Mouse (Mus musculus) lung, postnatal 0 days (tissue): ENCODE data around the gene Mpnd. TPM values are rescaled to one million over a fixed set of nuclear protein-coding genes. Genes with fewer than 3 reads are reported as not detected.

Source experiments
- ATAC-seq: fragments of 200-750 bp; cut with Nextera tagmentation; 2 replicates; pipeline ENCODE4 v1.8.0; 2017; ENCODE audit warnings: moderate library complexity
- DNase-seq: peaks from one replicate; pipeline ENCODE4 v3.0.0-alpha.2; 2016; ENCODE audit warnings: low spot score
- H3K27ac ChIP-seq: fragments of 300-500 bp; sonication (generic); 2 replicates; pipeline ENCODE4 v1.5.1; 2014; ENCODE audit warnings: antibody characterized with exemption, mild to moderate bottlenecking, low read length, mixed read lengths
- H3K27me3 ChIP-seq: fragments of 300-500 bp; sonication (generic); replicated peaks from 2 replicates; pipeline ENCODE4 v1.6.1; 2014; ENCODE audit warnings: low read length, mixed read lengths; ENCODE audit not compliant: insufficient read depth
- H3K36me3 ChIP-seq: fragments of 300-500 bp; sonication (generic); 2 replicates; pipeline ENCODE4 v1.6.1; 2014; ENCODE audit warnings: low read length, mixed read lengths; ENCODE audit not compliant: insufficient read depth
- H3K4me1 ChIP-seq: fragments of 300-500 bp; sonication (generic); 2 replicates; pipeline ENCODE4 v1.6.1; 2014; ENCODE audit warnings: antibody characterized with exemption, low read depth, low read length, mixed read lengths; ENCODE audit not compliant: insufficient read depth
- H3K4me2 ChIP-seq: fragments of 300-500 bp; sonication (generic); replicated peaks from 2 replicates; pipeline ENCODE4 v1.6.1; 2014; ENCODE audit warnings: low read depth, mild to moderate bottlenecking, low read length, moderate library complexity, mixed read lengths
- H3K4me3 ChIP-seq: fragments of 300-500 bp; sonication (generic); 2 replicates; pipeline ENCODE4 v1.5.1; 2014; ENCODE audit warnings: low read depth, low read length
- H3K9ac ChIP-seq: fragments of 300-500 bp; sonication (generic); replicated peaks from 2 replicates; pipeline ENCODE4 v1.6.1; 2014; ENCODE audit warnings: low read depth, mild to moderate bottlenecking
- H3K9me3 ChIP-seq: fragments of 300-500 bp; sonication (generic); 2 replicates; pipeline ENCODE4 v1.6.1; 2016; ENCODE audit warnings: low read length, mixed read lengths
- CTCF ChIP-seq: IDR thresholded peaks from 2 replicates; pipeline ENCODE4 v1.5.1; 2016; ENCODE audit warnings: antibody characterized with exemption, mild to moderate bottlenecking
- EP300 ChIP-seq: IDR thresholded peaks from 2 replicates; pipeline ENCODE4 v1.6.1; 2016; ENCODE audit warnings: antibody characterized with exemption, mild to moderate bottlenecking, control low read depth
- WGBS: fragments of 180-500 bp; shearing (Covaris S2); extraction: QIAGEN DNeasy Blood & Tissue Kit; methylation state at CpG from one replicate; pipeline ENCODE4 v1.1.7; 2014; 5-methylcytosine and 5-hydroxymethylcytosine counted together
- polyA plus RNA-seq: library from polyadenylated mRNA; unstranded; fragments of >200 nt; fragmentation: Nextera tagmentation; extraction: Ambion mirVana; gene quantifications from 2 replicates; pipeline ENCODE4 v1.2.1, GENCODE M21; 2015

Gene Mpnd
- polyA plus RNA-seq, 1 experiment from 2014 or later = 38.5 TPM

DNA sequence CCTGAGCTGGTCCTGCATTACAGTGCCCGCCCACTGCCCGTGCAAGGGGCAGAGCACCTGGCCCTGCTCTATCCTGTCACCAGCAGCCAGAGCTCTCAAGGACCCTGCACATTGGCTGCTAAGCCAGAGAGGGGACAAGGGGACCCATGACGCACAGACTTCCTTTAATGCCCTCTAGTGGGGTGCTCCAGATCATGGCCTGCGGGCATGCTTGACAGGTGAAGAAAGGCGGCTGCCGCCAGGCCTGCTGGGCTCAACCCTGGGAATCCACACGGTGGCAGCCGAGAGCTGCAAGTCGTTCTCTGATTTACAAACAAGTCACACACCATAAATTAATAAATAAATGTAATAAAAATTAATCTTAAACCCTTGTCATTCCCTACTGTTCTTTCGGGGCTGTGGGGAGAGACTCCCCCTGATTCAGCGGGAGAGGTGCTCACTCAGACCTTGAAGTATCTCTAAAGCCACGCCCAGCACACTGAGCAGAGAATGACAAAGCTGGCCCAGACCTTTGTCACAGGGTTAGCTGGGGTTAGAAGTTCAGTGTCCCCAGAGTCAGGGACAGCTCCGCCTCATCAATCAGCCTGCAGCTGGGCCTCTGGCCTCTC, 29.2 kb upstream of the Mpnd start:
- peak; percentile 86 for TF ChIP-seq CTCF
- TF ChIP-seq EP300 = no peak
- Histone ChIP-seq H3K27ac (no peak overlapping the region), H3K4me1 (no peaks in the 10 kb centered on the region), H3K9ac (no peak overlapping the region), H3K36me3 (no peaks in the 10 kb centered on the region), H3K4me3 (no peak overlapping the region), H3K27me3 (no peaks in the 10 kb centered on the region), H3K9me3 (no peaks in the 10 kb centered on the region), H3K4me2 (no peak overlapping the region; the same call in 1 of the 2 replicates)
- peak; percentile 90 for ATAC-seq
- 14% methylated on average over 13 of the region's 13 CpGs for WGBS
- peak; percentile 86 for DNase-seq

DNA sequence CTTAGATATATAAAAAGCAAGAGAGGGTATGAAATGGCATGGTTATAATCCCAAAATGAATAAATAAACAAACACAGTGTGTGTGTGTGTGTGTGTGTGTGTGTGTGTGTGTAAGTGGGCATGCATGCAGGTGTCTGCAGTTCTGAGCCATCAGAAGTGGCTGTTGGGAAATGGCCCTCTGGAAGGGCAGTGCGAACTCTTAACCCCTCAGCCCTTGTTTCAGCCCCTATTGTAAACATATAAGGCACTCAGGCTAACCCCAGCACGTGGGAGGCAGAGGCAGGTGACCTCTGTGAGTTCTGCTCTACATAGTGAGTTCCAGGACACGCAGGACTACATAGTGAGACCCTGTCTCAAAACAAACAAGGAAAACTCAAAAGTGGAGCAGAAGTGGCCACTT, 28.2 kb upstream of the Mpnd start:
- Histone ChIP-seq H3K9me3 (no peaks in the 10 kb centered on the region), H3K4me2 (no peak overlapping the region), H3K4me1 (no peaks in the 10 kb centered on the region), H3K27ac (no peak overlapping the region), H3K36me3 (no peaks in the 10 kb centered on the region), H3K9ac (no peak overlapping the region), H3K4me3 (no peak overlapping the region), H3K27me3 (no peaks in the 10 kb centered on the region)
- TF ChIP-seq EP300 (no peak), CTCF (no peak)
- WGBS = 25% methylated on average over 3 of the region's 3 CpGs
- ATAC-seq (peak; percentile 18), DNase-seq (no peak)

DNA sequence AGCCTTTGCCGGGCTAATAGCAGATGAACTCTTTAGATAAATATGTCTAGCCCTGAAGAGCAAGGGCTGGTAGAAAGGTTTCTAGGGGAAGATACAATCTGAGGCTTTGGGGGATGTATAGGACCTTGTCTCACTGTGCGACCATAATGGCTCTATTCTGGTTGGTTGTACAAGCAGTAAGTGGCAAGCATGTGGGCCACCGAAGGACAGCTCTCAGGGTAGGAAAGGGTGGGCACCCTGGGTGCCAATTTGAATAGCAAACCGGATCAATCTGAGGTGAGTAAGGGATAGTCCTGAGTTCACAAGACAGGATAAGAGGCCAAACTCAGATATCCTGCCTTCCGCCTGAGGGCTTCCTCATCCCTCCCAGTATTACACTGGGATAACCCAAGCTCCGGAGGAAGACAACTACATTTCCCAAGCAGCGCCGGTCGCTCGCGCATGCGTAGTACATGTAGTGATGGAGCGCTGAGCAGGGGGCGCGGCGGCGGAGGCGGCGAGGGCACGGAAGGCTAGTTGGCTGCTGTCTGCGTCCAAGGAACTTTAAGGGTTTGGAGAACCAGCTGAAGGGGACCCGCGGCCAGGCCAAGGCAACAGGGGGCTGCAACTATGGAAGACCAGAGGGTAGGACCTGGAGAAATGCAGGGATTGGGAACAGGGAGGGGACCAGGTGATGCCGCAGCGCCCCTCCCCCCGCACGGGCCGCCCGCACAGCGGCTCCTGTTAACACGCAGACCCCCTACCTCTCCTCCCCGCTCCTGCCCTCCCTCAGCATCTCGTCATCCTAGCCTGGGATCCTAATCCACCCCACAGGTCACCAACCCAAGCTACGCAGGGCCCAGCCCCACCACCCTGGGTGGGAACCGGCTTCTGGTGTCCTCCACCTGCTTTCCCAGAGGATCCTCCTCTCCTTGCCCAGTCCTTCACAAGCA, 19.2 kb upstream of the Mpnd start, which contains the start of gene Fsd1:
Gene Fsd1, plus strand, starts transcription at position 480 of the 932 bp plus-strand sequence.
- Histone ChIP-seq H3K4me2 (no peak within 1 kb of the TSS), H3K4me1 (no peaks in the 10 kb centered on the region), H3K27ac (no peak within 1 kb of the TSS), H3K9ac (no peak within 1 kb of the TSS), H3K4me3 (no peak within 1 kb of the TSS), H3K9me3 (no peaks in the 10 kb centered on the region), H3K36me3 (no peaks in the 10 kb centered on the region), H3K27me3 (no peaks in the 10 kb centered on the region)
- peak; percentile 29 for DNase-seq
- WGBS = 14% methylated on average over 27 of the region's 35 CpGs
- TF ChIP-seq EP300 (no peak), CTCF (no peak)
- ATAC-seq = no peak

DNA sequence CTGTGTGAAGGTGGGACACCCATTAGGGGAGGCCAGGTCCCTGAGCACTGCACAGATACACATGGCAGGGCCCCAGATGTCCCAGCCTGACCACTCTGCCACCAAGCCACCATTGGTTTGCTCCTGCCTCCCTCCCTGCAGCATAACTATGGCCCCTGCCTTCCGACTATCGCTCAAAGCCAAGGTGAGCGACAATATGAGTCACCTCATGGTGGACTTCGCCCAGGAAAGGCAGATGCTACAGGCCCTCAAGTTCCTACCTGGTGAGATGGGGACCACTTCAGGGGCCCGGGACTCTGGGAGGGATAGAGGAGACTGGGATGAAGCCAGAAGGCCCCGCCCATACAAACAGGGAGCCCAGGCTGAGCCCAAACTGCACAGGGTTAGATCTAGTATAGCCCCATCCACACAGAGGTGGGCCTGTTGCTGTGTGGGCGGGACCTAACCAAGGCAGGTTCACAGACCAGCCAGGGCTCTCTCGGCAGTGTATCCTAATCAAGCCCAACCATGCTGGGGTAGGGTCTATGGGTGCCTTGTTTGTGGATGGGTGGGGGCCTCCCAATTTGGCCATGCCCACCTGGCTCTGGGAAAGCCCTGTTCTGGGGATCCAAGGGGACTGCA, 15.1 kb upstream of the Mpnd start:
- ATAC-seq = 0 out of 2 replicates have a peak, but pooled peaks have one; percentile 12
- Histone ChIP-seq H3K4me1 (no peaks in the 10 kb centered on the region), H3K9ac (no peak overlapping the region), H3K4me2 (no peak overlapping the region), H3K9me3 (no peaks in the 10 kb centered on the region), H3K27ac (no peak overlapping the region), H3K36me3 (no peaks in the 10 kb centered on the region), H3K4me3 (no peak overlapping the region), H3K27me3 (no peaks in the 10 kb centered on the region)
- TF ChIP-seq EP300 = no peak
- TF ChIP-seq CTCF = no peak
- 84% methylated on average over 8 of the region's 8 CpGs for WGBS
- DNase-seq = no peak

DNA sequence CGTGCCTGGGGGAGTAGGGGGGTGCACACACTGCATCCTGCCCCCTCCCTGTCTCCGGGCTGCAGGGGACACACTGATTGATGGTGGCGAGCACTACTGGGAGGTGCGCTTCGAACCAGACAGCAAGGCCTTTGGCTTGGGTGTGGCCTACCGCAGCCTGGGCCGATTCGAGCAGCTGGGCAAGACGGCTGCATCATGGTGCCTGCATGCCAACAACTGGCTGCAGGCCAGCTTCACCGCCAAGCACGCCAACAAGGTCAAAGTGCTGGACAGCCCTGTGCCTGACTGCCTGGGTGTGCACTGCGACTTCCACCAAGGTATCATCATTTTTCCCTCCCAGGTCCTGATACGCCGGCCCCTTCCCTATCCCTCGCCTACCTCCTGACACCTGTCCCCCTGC, 9.5 kb upstream of the Mpnd start:
- H3K4me3 ChIP-seq = no peak overlapping the region
- H3K27me3 ChIP-seq = no peaks in the 10 kb centered on the region
- TF ChIP-seq CTCF (no peak), EP300 (no peak)
- ATAC-seq = no peak
- no peak overlapping the region for H3K9ac ChIP-seq
- H3K36me3 ChIP-seq = 0 out of 2 replicates have a peak, but pooled peaks cover 2% of the 10 kb centered on the region
- DNase-seq = no peak
- no peaks in the 10 kb centered on the region for H3K4me1 ChIP-seq
- no peak overlapping the region for H3K27ac ChIP-seq
- 80% methylated on average over 13 of the region's 15 CpGs for WGBS
- H3K4me2 ChIP-seq = no peak overlapping the region
- no peaks in the 10 kb centered on the region for H3K9me3 ChIP-seq
